Mouse (Mus musculus) ES-E14 (cell line): ENCODE measurements around the gene Dach2.

Source experiments
- CHD2 ChIP-seq: IDR thresholded peaks from 2 replicates; pipeline ENCODE4 v1.6.1; 2014; ENCODE audit warnings: mild to moderate bottlenecking, low read depth, low read length, inconsistent platforms
- HCFC1 ChIP-seq: IDR thresholded peaks from 2 replicates; pipeline ENCODE4 v1.6.1; 2012; ENCODE audit warnings: low read length, inconsistent platforms, borderline replicate concordance; ENCODE audit not compliant: insufficient read depth
- MAFK ChIP-seq: IDR thresholded peaks from 2 replicates; pipeline ENCODE4 v1.6.1; 2014; ENCODE audit warnings: mild to moderate bottlenecking, low read depth, low read length, inconsistent platforms; ENCODE audit not compliant: insufficient read depth
- ZC3H11A ChIP-seq: IDR thresholded peaks from 2 replicates; pipeline ENCODE4 v1.6.1; 2012; ENCODE audit warnings: low read depth, mild to moderate bottlenecking, inconsistent platforms, low read length, borderline replicate concordance
- ZNF384 ChIP-seq: IDR thresholded peaks from 2 replicates; pipeline ENCODE4 v1.6.1; 2012; ENCODE audit warnings: low read depth, low read length, inconsistent platforms

- TF ChIP-seq HCFC1: no peak
- no peak for TF ChIP-seq MAFK
- no peak for TF ChIP-seq ZNF384
- TF ChIP-seq ZC3H11A: no peak
- no peak for TF ChIP-seq CHD2
Observed at GRCm38 (mm10) chrX:113304323-113304722, 7.0 kb downstream of the Dach2 start.
